Mouse (Mus musculus) adrenal gland, postnatal 36 days (tissue): Measurements from ENCODE around the gene Sh2b3. TPM values are rescaled to one million over a fixed set of nuclear protein-coding genes. Genes with fewer than 3 reads are reported as not detected.

Source experiments
- DNase-seq, 2 experiments: peaks; one replicate each; pipeline ENCODE4 v3.0.0; 2021; ENCODE audit warnings: mixed read lengths in 1 of 2
- total RNA-seq, 2 experiments: library from RNA; stranded (reverse); gene quantifications; 2 replicates each; pipeline ENCODE4 v1.2.3; 2021

Sh2b3 gene
- total RNA-seq, 2 experiments from 2014 or later: 33.7 to 34.8 TPM

DNA sequence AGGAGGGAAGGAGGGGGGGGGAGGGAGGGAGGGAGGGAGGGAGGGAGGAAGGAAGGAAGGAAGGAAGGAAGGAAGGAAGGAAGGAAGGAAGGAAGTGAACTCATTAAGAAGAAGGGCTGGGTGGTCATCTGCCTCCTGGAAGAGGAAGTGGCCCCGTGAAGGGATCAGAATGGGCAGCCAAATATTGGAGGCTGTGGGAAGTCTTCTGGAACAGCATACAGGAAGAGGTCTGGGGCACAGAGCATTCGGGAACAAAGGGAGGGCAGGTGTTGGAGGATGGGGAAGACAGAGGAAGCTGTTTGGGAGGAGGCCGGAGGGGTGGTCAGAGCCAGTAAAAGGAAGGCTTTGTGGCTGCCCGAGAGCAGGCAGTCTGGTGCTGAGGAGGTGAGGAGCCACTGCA lies 7.9 kb upstream of the Sh2b3 start:
- no peak for DNase-seq

DNA sequence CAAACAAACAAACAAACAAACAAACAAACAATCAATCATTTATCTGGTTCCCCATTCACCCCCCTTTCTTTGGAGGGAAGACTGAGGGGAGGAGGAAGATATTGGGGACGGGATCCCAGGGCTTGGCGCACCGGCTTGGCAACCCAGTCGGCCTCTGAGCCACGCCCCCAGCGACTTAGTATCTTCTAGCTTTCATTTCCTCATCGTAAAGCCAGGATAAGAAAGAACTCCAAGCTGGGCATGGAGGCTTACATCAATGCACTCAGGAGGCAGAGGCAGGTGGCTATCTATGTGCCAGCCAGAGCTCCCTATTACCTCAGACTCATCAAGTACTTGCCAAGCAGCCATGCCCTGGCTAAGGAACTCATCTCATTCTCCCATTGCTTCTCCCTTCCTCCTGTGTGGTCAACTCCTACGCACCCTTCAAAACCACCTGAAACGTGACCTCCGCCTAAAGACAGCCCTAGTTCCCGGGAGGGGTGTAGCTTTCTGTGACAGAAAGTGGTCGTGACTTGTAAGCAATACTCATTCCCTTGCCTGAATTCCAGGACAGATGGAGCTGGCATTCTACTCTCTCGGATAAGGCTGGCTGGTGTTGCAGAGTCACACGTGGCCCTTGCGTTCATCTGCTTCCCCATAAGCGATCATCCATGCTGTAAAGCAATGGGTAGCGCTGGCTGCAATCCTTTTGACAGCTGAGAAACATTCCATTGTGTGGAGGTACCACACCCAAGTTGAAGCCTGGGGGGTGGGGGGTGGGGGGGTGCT lies 5.9 kb upstream of the Sh2b3 start:
- peak in 1 of 2 experiments; percentile 42 for DNase-seq

- peak; percentile 89 to 93 for DNase-seq
These were observed 5.2 kb upstream of the Sh2b3 start for GRCm38 (mm10) chr5:121842665-121843118.

DNA sequence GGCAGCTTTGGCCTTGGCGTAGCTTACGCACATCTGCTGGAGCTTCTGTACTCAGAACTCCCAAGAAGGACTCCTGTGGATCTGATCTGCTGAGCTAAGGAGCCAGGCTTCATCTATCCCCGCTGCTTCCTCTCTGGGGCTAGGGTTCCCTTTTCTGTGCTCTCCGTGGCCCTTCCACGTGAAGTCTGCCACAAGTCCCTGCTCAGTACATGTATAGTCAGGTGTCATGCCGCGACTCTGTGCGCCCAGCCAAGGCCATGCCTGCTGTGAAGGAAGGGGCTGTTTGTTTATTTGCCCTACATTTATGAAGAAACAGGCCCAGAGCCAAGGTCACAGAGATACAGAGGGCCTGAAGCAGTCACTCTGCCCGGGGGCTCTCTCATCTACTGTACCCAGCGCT lies 4.5 kb upstream of the Sh2b3 start:
- peak; percentile 43 to 61 for DNase-seq

- DNase-seq: no peak
These were observed 4.1 kb upstream of the Sh2b3 start for GRCm38 (mm10) chr5:121841516-121841915.

DNA sequence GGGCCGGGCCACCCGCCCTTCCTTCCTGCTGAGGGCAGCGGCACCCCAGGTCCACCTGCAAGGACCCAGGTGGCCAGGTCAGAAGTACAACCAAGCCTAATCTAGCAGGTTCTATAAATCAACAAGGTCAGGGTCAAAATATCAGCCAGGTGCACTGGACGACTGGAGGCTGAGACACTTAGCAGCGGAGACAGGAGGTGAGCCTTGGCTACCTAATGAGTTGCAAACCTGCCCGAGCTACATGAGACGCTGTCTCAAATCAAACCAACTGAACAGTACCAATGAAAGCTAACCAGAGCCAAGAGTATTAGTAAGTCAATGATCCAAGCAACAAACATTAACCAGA lies 1.7 kb upstream of the Sh2b3 start:
- DNase-seq: no peak

- DNase-seq: peak; percentile 54 to 71
These were observed 1.1 kb upstream of the Sh2b3 start for GRCm38 (mm10) chr5:121838341-121839127.

GRCm38 (mm10) chr5:121836692-121837415 lies 592 bp downstream of the Sh2b3 start:
- peak; percentile 92 to 96 for DNase-seq

DNA sequence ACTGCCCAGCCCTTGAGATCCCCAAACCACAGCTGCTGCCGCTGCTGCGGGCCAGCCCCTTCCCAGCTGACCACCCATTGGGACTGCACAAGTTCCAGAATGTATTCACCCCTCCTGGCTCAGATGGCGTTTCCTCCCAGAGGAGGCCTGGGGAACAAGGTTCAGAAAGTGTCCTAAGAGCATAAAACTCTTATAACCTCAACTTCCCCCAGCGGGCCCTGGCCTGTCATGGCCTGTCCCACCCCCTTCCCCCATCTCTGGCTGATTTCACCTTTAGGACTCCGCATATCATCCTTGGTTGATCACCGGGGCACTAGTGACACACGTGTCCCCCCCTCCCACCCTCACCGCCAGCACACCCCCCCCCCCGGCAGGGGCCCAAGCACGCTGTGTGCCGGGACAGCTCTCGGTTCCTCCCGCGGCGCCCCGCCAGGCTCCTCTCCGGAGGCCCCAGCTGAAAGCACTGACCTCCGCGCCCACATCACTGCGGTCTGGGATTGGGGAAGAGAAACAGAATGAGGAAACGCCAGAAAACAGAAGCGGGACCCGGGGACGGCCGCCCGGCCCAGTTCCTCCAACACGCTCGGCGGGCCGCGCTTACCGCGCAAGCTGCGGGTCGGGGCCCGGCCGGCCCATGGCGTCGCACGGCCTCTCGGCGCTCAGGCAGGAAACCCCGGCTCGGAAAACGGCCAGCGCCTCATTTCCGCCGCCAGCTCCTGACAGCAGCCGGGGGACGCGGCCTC lies 1.3 kb downstream of the Sh2b3 start:
- peak; percentile 68 to 79 for DNase-seq

DNA sequence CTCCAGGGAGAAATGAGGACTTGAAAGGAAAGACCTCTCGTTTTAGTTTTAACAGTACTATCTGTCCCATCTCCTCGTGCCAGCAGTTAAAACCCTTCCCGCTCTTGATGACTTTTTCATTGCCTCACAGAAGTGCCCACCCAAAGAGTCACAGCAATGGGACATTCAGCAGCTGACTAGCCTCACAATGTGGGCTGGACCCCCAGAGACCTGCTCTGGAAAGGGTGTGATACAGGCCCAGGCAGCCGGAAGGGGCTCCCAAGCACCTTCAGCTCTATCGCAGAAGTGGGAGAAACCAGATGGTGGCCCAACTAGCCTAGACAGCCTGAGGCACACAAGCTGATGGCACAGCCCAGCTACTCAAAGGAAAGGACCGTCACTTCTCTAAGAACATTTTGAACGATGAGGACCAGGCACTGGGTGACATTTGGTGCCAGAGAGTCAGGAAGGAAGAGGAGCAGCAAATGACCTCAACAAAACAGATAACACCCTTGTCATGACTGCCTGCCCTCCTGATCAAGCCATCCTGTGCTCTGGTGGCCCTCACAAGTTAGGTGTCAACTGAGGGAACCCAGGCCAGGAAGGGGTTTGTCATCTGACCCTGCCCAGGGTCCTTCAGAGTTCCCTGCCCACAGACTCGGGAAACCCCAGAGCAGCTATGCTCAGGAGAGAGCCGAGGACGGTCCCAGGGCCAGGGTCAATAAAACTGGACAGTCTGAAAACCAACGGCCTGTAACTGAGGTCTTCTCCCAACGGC lies 2.3 kb downstream of the Sh2b3 start:
- DNase-seq: peak; percentile 54 to 66

GRCm38 (mm10) chr5:121834241-121834606 lies 3.2 kb downstream of the Sh2b3 start:
- DNase-seq: no peak

GRCm38 (mm10) chr5:121833572-121834240 lies 3.7 kb downstream of the Sh2b3 start:
- DNase-seq: peak; percentile 75 to 86

DNA sequence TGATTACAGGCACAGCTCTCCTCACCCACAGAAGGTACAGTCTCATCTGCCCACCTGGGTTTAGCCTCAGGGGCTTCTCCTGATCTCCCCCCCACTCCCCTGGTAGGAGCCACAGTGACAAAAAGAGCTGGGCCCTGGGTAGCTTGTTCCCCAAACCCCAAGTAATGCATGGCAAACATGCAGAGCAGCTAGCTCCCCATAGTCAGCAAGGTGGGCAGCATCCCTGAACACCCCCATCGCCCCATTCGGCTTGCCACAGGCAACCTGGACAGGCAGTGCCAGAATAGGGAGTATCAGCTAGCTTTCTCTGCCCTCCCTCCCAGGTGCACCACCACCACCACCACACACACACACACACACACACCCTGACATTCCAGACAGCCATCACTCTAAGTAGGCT lies 4.3 kb downstream of the Sh2b3 start:
- no peak for DNase-seq

DNA sequence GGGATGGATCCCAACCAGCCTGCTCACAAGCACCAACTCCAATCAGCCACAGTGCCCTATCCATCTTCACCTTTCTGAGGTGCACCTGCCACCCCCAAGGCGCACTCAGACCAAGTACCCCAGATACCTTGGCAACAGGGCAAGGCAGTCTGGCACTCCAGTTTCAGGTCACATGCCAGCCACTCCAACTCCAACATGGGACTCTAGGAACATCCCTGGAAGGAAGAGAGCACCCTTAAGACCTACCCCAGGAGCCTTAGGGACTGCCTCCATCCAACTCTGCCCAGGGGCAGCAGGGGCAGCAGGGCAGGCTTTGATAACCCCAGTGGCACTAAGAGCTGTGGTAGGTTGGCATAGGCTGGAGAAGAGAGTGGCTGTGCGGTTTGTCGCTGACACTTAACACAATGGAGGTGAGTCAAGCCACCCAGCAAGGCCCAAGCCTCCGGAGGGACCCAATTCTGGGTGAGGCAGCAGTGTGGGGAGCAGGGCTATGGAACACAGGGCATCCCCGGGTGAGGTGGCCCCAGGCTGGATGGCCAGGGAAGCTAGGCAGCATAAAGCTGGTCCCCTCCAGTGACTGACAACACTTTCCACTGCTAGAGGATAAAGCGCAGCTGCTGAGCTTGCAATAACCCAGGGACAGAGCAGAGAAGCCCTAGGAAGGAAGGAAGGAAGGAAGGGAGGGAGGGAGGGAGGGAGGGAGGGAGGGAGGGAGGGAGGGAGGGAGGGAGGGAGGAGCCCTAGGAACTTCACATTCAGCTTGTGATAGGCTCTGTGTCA lies 4.9 kb downstream of the Sh2b3 start:
- DNase-seq: no peak

DNA sequence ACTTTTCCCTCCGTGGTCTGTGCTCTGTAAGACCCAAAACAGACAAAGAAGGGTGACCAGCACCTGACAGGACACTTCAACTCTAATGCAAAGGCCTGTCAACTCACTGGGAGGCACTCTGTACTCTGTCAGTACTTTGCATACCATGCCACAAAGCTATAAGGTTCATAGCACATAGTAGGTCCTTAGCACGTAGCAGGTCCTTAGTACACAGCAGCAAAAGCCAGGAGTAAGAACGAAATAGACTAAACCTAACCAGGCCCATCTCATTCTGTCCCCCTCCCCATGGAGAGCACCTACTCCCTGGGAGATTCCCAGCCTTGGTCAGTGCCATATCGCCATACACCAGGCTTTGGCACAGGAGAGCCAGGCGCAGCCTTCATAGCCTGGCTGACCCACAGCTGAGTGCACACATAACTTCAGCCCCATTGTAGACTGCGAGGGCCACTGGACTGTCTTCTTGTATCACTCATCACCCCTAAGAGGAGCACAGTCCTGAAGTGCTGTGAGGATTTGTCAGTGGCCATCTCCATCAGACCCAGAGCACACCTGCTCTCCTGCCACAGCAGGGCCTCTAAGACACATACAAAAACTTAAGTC lies 6.3 kb downstream of the Sh2b3 start:
- DNase-seq: no peak

DNA sequence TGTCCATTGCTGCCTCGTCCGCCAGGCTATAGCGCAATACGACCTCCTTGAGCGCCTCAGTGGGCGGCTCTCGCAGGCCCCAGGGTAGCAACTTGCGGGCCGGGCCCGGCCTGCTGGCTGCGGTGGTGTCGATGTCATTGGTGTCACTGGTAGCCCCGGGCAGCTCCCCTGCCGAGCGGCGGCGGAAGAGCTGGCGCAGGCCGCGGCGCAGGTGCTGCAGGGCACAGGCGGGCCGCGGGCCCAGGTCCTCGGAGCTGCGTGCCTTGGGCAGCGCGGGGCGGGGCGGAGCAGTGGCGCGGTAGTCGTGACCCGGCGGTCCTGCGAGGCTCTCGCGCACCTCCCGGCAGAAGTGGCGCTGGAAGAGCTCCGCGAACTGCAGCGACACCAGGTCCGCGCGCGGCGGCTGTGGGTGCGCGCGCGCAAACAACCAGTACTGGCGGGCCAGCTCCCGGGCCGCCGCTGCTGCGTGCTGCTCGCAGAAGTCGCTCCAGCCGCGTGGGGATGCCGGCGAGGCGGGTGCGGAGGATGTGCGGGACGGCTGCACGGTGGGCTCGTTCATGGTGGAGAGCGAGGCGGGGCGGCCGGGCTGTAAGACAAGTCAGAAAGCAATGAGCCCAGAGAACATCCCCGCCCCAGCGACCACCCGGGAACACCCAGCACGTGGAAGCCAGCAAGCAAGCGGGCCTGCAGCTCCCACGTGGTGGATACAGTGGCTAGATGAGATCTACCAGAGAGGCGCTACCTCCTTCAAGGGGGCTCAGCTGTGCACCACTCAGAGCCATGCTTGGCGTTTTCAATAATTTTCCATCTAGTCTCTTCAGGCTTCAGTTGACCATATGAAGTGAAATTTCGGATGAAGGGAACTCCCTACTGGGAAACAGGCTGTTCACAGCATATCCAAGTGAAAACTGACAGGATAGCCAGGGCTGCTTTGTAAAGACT lies 8.7 kb downstream of the Sh2b3 start:
- peak in 1 of 2 experiments; percentile 55 for DNase-seq

DNA sequence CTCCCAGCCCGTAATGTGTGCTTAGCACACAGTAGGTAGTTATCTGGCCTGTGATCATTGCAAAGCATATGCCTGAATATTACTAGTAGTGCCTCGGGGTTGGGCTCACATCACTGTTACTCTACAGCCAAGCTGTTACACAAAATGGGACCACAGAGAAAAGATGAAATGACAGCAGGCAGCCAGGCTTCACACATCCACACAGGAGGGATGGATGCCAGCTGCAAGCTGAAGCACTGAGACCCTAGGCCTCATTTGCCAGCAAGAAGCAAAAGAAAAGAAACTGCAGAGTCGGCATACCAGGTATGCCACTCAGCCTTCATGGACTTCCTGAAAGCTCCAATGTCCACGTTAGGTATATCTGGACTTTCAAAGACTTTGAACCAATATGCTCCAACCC lies 9.6 kb downstream of the Sh2b3 start:
- no peak for DNase-seq

GRCm38 (mm10) chr5:121825606-121826005 lies 11.8 kb downstream of the Sh2b3 start:
- no peak for DNase-seq
